Mouse (Mus musculus) kidney, embryonic 15.5 days (tissue): ENCODE data around the gene Il2rg. TPM values are rescaled to one million over a fixed set of nuclear protein-coding genes. Genes with fewer than 3 reads are reported as not detected.

ENCODE experiments used
- ATAC-seq: fragments of 200-750 bp; cut with Nextera tagmentation; replicated peaks from 2 replicates; pipeline ENCODE4 v1.8.0; 2017; ENCODE audit warnings: moderate TSS enrichment; ENCODE audit not compliant: low FRiP score
- H3K27ac ChIP-seq: fragments of 300-500 bp; sonication (generic); 2 replicates; pipeline ENCODE4 v1.5.1; 2015; ENCODE audit warnings: mild to moderate bottlenecking, inconsistent platforms
- H3K27me3 ChIP-seq: fragments of 300-500 bp; sonication (generic); 2 replicates; pipeline ENCODE4 v1.6.1; 2015; ENCODE audit warnings: inconsistent platforms
- H3K36me3 ChIP-seq: fragments of 300-500 bp; sonication (generic); 2 replicates; pipeline ENCODE4 v1.6.1; 2015; ENCODE audit warnings: inconsistent platforms
- H3K4me1 ChIP-seq: fragments of 300-500 bp; sonication (generic); 2 replicates; pipeline ENCODE4 v1.6.1; 2015; ENCODE audit warnings: inconsistent platforms
- H3K4me2 ChIP-seq: fragments of 300-500 bp; sonication (generic); 2 replicates; pipeline ENCODE4 v1.6.1; 2015; ENCODE audit warnings: moderate library complexity, mild to moderate bottlenecking, inconsistent platforms
- H3K4me3 ChIP-seq: fragments of 300-500 bp; sonication (generic); replicated peaks from 2 replicates; pipeline ENCODE4 v1.5.1; 2015; ENCODE audit warnings: mild to moderate bottlenecking, inconsistent platforms
- H3K9ac ChIP-seq: fragments of 300-500 bp; sonication (generic); 2 replicates; pipeline ENCODE4 v1.6.1; 2015; ENCODE audit warnings: mild to moderate bottlenecking, inconsistent platforms
- H3K9me3 ChIP-seq: fragments of 300-500 bp; sonication (generic); replicated peaks from 2 replicates; pipeline ENCODE4 v1.6.1; 2016; ENCODE audit warnings: inconsistent platforms
- WGBS: fragments of 180-500 bp; shearing (Covaris S2); methylation state at CpG from one replicate; pipeline ENCODE4 v1.1.7; 2015; ENCODE audit warnings: mixed read lengths; 5-methylcytosine and 5-hydroxymethylcytosine counted together
- polyA plus RNA-seq: library from polyadenylated mRNA; unstranded; fragments of >200 nt; fragmentation: Nextera tagmentation; extraction: Ambion mirVana; gene quantifications from 2 replicates; pipeline ENCODE4 v1.2.1, GENCODE M21; 2015

Il2rg gene
- polyA plus RNA-seq: 21.1 and 22.2 TPM in 2 replicates

DNA sequence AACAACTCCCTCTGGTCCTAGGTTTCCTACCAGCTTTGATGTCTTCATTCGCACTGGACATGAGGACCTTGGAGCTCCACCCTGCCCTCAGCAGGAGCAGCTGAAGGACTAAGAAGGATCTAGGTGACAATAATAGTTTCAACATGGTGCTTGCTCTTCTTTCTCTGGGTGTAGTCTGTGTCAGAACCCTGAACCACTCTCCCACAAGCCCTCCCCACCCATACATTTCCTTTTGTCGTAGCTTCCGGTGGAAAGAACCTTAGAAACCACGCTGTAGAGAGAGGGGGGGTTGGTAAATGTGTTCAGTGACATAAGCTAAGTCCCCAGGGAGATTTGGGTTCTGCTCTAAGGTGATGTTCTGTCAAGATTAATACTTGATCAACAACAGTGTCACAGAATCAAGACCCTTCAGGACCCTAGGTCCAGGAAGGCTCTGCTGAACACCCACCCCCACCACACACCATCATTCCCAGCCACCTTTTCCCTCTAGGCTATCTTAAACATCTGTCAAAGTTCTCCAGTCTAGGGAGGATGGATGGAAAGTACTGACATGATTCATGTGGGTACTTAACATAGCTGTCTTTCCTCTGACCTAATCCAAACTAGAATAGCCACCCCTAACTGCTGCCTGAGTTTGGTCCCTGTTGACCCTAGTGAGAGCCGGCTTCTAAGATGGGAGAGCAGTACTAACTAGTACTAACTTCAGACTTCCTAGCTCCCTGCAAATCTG, at the start of gene Il2rg:
TSS of gene Il2rg (minus strand) at position 231 of the 730 bp plus-strand sequence.
- 58% methylated on average over 5 of the region's 5 CpGs for WGBS
- Histone ChIP-seq H3K4me3 (0 out of 2 replicates have a peak within 1 kb of the TSS, but pooled peaks have one; percentile 6), H3K27ac (no peak within 1 kb of the TSS), H3K4me2 (peak within 1 kb of the TSS; percentile 19; the same call in 1 of the 2 replicates), H3K36me3 (no peaks in the 10 kb centered on the region), H3K9me3 (no peaks in the 10 kb centered on the region), H3K4me1 (peaks cover 14% of the 10 kb centered on the region), H3K27me3 (peaks cover 21% of the 10 kb centered on the region; the same call in 1 of the 2 replicates), H3K9ac (no peak within 1 kb of the TSS)
- ATAC-seq: no peak

- peak overlapping the region; percentile 64; the same call in 1 of the 2 replicates for H3K27ac ChIP-seq
- WGBS: 44% methylated on average over 6 of the region's 6 CpGs
- H3K9me3 ChIP-seq: no peaks in the 10 kb centered on the region
- H3K9ac ChIP-seq: no peak overlapping the region
- no peak overlapping the region for H3K4me2 ChIP-seq
- peaks cover 37% of the 10 kb centered on the region; the same call in 1 of the 2 replicates for H3K27me3 ChIP-seq
- no peak overlapping the region for H3K4me3 ChIP-seq
- H3K4me1 ChIP-seq: no peaks in the 10 kb centered on the region
- H3K36me3 ChIP-seq: no peaks in the 10 kb centered on the region
- ATAC-seq: no peak
Measured at GRCm38 (mm10) chrX:101313625-101314359, 45.7 kb upstream of the Il2rg start.

- no peaks in the 10 kb centered on the region for H3K4me1 ChIP-seq
- no peaks in the 10 kb centered on the region for H3K9me3 ChIP-seq
- no peak overlapping the region for H3K9ac ChIP-seq
- WGBS: 76% methylated on average over 5 of the region's 5 CpGs
- no peaks in the 10 kb centered on the region for H3K36me3 ChIP-seq
- no peak overlapping the region for H3K4me2 ChIP-seq
- no peak for ATAC-seq
- H3K4me3 ChIP-seq: no peak overlapping the region
- no peak overlapping the region for H3K27ac ChIP-seq
- peaks cover 50% of the 10 kb centered on the region for H3K27me3 ChIP-seq
Measured at GRCm38 (mm10) chrX:101309299-101309698, 41.2 kb upstream of the Il2rg start.

GRCm38 (mm10) chrX:101304646-101305045, 36.6 kb upstream of the Il2rg start:
- no peak for ATAC-seq
- 67% methylated on average over 2 of the region's 2 CpGs for WGBS
- Histone ChIP-seq H3K9ac (no peak overlapping the region), H3K4me2 (no peak overlapping the region), H3K4me1 (no peaks in the 10 kb centered on the region), H3K27me3 (peaks cover 41% of the 10 kb centered on the region), H3K9me3 (no peaks in the 10 kb centered on the region), H3K27ac (no peak overlapping the region), H3K36me3 (no peaks in the 10 kb centered on the region), H3K4me3 (no peak overlapping the region)

- no peak overlapping the region for H3K27ac ChIP-seq
- ATAC-seq: no peak
- H3K27me3 ChIP-seq: peaks cover 46% of the 10 kb centered on the region
Measured at GRCm38 (mm10) chrX:101301654-101302053, 33.6 kb upstream of the Il2rg start.

GRCm38 (mm10) chrX:101300427-101301030, 32.5 kb upstream of the Il2rg start:
- 42% methylated on average over 13 of the region's 13 CpGs for WGBS
- H3K4me3 ChIP-seq: peak overlapping the region; percentile 38
- peaks cover 38% of the 10 kb centered on the region for H3K27me3 ChIP-seq
- H3K4me1 ChIP-seq: 0 out of 2 replicates have a peak, but pooled peaks cover 3% of the 10 kb centered on the region
- peaks cover 22% of the 10 kb centered on the region for H3K36me3 ChIP-seq
- H3K4me2 ChIP-seq: peak overlapping the region; percentile 59
- H3K27ac ChIP-seq: 0 out of 2 replicates have a peak overlapping the region, but pooled peaks have one; percentile 27
- ATAC-seq: no peak
- H3K9me3 ChIP-seq: no peaks in the 10 kb centered on the region
- no peak overlapping the region for H3K9ac ChIP-seq

More at GRCm38 (mm10) chrX:101301654-101302053, 33.6 kb upstream of the Il2rg start:
- no peak overlapping the region for H3K4me2 ChIP-seq
- no peak overlapping the region for H3K4me3 ChIP-seq
- H3K9ac ChIP-seq: no peak overlapping the region
- peaks cover 12% of the 10 kb centered on the region; the same call in 1 of the 2 replicates for H3K36me3 ChIP-seq
- 87% methylated on average over 9 of the region's 9 CpGs for WGBS
- H3K4me1 ChIP-seq: 0 out of 2 replicates have a peak, but pooled peaks cover 3% of the 10 kb centered on the region
- H3K9me3 ChIP-seq: no peaks in the 10 kb centered on the region

GRCm38 (mm10) chrX:101299473-101300426, 31.7 kb upstream of the Il2rg start:
- WGBS: 32% methylated on average over 9 of the region's 13 CpGs

DNA sequence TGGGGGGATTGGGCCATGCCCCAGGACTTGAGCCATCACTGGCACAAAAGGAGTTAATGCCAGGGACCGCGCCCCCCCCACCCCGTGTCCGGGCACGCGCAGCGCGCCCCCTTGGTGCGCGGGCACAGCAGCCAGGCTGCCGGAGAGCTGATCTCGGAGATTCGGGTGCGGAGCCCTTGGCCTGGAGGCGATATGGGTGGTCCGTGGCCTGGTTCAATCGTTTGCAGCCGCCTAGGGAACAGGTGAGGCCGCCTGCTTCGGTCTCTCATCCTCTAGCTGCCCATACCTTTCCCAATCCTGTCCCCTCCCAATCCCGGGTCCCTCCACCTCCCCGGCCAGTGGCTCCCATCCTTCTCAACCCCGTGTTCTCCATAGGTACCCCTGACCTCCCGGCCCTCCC, 31.0 kb upstream of the Il2rg start, which contains the start of gene Nlgn3:
TSS of gene Nlgn3 (plus strand) at position 114 of the 400 bp plus-strand sequence.
- peak within 1 kb of the TSS; percentile 38 for H3K4me3 ChIP-seq
- no peaks in the 10 kb centered on the region for H3K9me3 ChIP-seq
- peaks cover 39% of the 10 kb centered on the region for H3K27me3 ChIP-seq
- 0 out of 2 replicates have a peak, but pooled peaks have one; percentile 20 for ATAC-seq
- 0 out of 2 replicates have a peak, but pooled peaks cover 3% of the 10 kb centered on the region for H3K4me1 ChIP-seq
- H3K27ac ChIP-seq: no peak within 1 kb of the TSS
- WGBS: 20% methylated on average over 24 of the region's 24 CpGs
- H3K9ac ChIP-seq: peak within 1 kb of the TSS; percentile 33; the same call in 1 of the 2 replicates
- peaks cover 36% of the 10 kb centered on the region for H3K36me3 ChIP-seq
- peak within 1 kb of the TSS; percentile 59 for H3K4me2 ChIP-seq

More at GRCm38 (mm10) chrX:101299473-101300426, 31.7 kb upstream of the Il2rg start:
- ATAC-seq: peak; percentile 57
- peak overlapping the region; percentile 38 for H3K4me3 ChIP-seq
- peak overlapping the region; percentile 59 for H3K4me2 ChIP-seq
- no peak overlapping the region for H3K27ac ChIP-seq
- H3K36me3 ChIP-seq: peaks cover 30% of the 10 kb centered on the region
- H3K9me3 ChIP-seq: no peaks in the 10 kb centered on the region
- H3K4me1 ChIP-seq: 0 out of 2 replicates have a peak, but pooled peaks cover 3% of the 10 kb centered on the region
- H3K9ac ChIP-seq: peak overlapping the region; percentile 33; the same call in 1 of the 2 replicates
- H3K27me3 ChIP-seq: peaks cover 37% of the 10 kb centered on the region

- H3K36me3 ChIP-seq: peaks cover 97% of the 10 kb centered on the region
- no peak for ATAC-seq
- H3K4me2 ChIP-seq: no peak overlapping the region
- H3K4me3 ChIP-seq: no peak overlapping the region
- H3K9me3 ChIP-seq: no peaks in the 10 kb centered on the region
- no peak overlapping the region for H3K9ac ChIP-seq
- H3K27me3 ChIP-seq: peaks cover 16% of the 10 kb centered on the region; the same call in 1 of the 2 replicates
- H3K4me1 ChIP-seq: no peaks in the 10 kb centered on the region
- 91% methylated on average over 10 of the region's 10 CpGs for WGBS
- H3K27ac ChIP-seq: no peak overlapping the region
Measured at GRCm38 (mm10) chrX:101290111-101290510, 22.1 kb upstream of the Il2rg start.

GRCm38 (mm10) chrX:101289037-101289436, 21.0 kb upstream of the Il2rg start:
- peaks cover 97% of the 10 kb centered on the region for H3K36me3 ChIP-seq
- no peak overlapping the region for H3K4me3 ChIP-seq
- H3K9me3 ChIP-seq: no peaks in the 10 kb centered on the region
- WGBS: 92% methylated on average over 7 of the region's 7 CpGs
- H3K9ac ChIP-seq: no peak overlapping the region
- H3K27ac ChIP-seq: no peak overlapping the region
- no peak for ATAC-seq
- no peak overlapping the region for H3K4me2 ChIP-seq
- H3K4me1 ChIP-seq: no peaks in the 10 kb centered on the region
- peaks cover 12% of the 10 kb centered on the region; the same call in 1 of the 2 replicates for H3K27me3 ChIP-seq
